Mouse (Mus musculus): ENCODE data around the gene Grb7. TPM values are rescaled to one million over a fixed set of nuclear protein-coding genes. Genes with fewer than 3 reads are reported as not detected.

The Grb7 gene
- 74.1 and 74.6 TPM in 2 replicates for polyA plus RNA-seq (2014; fragmentation: Nextera tagmentation; extraction: Ambion mirVana)

GRCm38 (mm10) chr11:98446213-98446561, at the start of gene Grb7:
Gene Grb7 (plus strand): TSS chr11:98446394.
- Histone ChIP-seq H3K4me1 (replicated peaks; ENCODE audit: control insufficient read depth, insufficient read depth, low read length) (no peaks in the 10 kb centered on the region), H3K27me3 (replicated peaks; ENCODE audit: control insufficient read depth, insufficient read depth, low read length) (peaks cover 23% of the 10 kb centered on the region), H3K9ac (ENCODE audit: low read length) (peak within 1 kb of the TSS; percentile 52), H3K36me3 (ENCODE audit: control insufficient read depth, insufficient read depth, low read length) (no peaks in the 10 kb centered on the region), H3K4me3 (ENCODE audit: low read depth, low read length) (peak within 1 kb of the TSS; percentile 38), H3K4me2 (ENCODE audit: low read length) (peak within 1 kb of the TSS; percentile 27), H3K9me3 (ENCODE audit: control insufficient read depth, low read length) (no peaks in the 10 kb centered on the region), H3K27ac (ENCODE audit: low read depth) (peak within 1 kb of the TSS; percentile 91)
- ATAC-seq (replicated peaks; ENCODE audit: low FRiP score, low TSS enrichment, low read depth) = peak; percentile 11; the same call in 1 of the 2 replicates
- 15% methylated on average over 5 of the region's 5 CpGs for WGBS
- no peak for DNase-seq (ENCODE audit: low spot score)

DNA sequence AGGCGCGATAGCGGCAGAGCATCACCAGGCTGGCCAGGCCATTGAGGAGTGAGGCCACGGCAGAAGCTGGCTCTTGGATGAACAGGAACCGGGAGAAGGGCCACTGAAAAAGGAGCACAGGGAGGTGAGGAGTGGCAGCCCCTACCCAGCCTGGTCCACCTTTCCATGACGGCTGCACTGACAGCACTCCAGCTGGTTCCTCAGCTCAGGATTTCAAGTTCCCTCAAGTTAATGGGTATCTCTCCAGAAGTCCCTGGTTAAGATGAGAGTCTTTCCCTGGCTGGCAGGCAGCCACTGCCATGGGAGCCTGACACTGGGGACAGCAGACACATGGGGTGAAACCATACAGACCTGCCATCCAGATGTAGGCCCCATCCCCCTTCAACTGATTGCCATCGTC, 48.2 kb upstream of the Grb7 start:
- Histone ChIP-seq H3K27ac (ENCODE audit: low read depth) (no peak overlapping the region), H3K9ac (ENCODE audit: low read length) (no peak overlapping the region), H3K36me3 (ENCODE audit: control insufficient read depth, insufficient read depth, low read length) (peaks cover 5% of the 10 kb centered on the region; the same call in 1 of the 2 replicates), H3K27me3 (replicated peaks; ENCODE audit: control insufficient read depth, insufficient read depth, low read length) (no peaks in the 10 kb centered on the region), H3K9me3 (ENCODE audit: control insufficient read depth, low read length) (no peaks in the 10 kb centered on the region), H3K4me2 (ENCODE audit: low read length) (no peak overlapping the region), H3K4me1 (replicated peaks; ENCODE audit: control insufficient read depth, insufficient read depth, low read length) (peaks cover 21% of the 10 kb centered on the region), H3K4me3 (ENCODE audit: low read depth, low read length) (no peak overlapping the region)
- DNase-seq (ENCODE audit: low spot score) = no peak
- no peak for ATAC-seq (replicated peaks; ENCODE audit: low FRiP score, low TSS enrichment, low read depth)
- WGBS = 89% methylated on average over 7 of the region's 7 CpGs

- peaks cover 12% of the 10 kb centered on the region for H3K4me1 ChIP-seq (replicated peaks; ENCODE audit: control insufficient read depth, insufficient read depth, low read length)
- peak within 1 kb of the TSS; percentile 77 for H3K9ac ChIP-seq (ENCODE audit: low read length)
- H3K9me3 ChIP-seq (ENCODE audit: control insufficient read depth, low read length) = no peaks in the 10 kb centered on the region
- peak within 1 kb of the TSS; percentile 96 for H3K27ac ChIP-seq (ENCODE audit: low read depth)
- ATAC-seq (replicated peaks; ENCODE audit: low FRiP score, low TSS enrichment, low read depth) (peak; percentile 87), DNase-seq (ENCODE audit: low spot score) (peak; percentile 96)
- WGBS = 0% methylated on average over 40 of the region's 40 CpGs
- H3K4me3 ChIP-seq (ENCODE audit: low read depth, low read length) = peak within 1 kb of the TSS; percentile 82
- H3K27me3 ChIP-seq (replicated peaks; ENCODE audit: control insufficient read depth, insufficient read depth, low read length) = no peaks in the 10 kb centered on the region
- H3K4me2 ChIP-seq (ENCODE audit: low read length) = peak within 1 kb of the TSS; percentile 84
- peaks cover 5% of the 10 kb centered on the region; the same call in 1 of the 2 replicates for H3K36me3 ChIP-seq (ENCODE audit: control insufficient read depth, insufficient read depth, low read length)
Measured at GRCm38 (mm10) chr11:98400161-98400726, 46.0 kb upstream of the Grb7 start, which contains the start of gene Pgap3. Gene Pgap3 (minus strand): TSS chr11:98400490.

DNA sequence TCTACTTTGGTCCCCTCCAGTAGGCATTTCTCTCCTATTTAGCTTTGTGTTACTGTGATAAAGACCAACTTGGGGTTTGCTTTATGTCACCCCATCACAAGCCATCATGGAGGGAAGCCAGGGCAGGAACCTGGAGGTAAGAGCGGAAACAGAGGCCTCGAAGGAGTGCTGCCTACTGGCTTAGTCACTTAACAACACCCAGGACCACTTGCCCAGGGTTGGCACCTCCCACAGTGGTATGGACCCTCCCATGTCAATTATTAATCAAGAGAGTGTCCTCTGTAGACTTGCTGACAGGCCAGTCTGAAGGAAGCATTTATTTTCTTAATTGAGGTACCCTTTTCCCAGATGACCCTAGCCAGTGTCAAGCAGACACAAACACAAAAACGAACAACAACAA, 45.4 kb upstream of the Grb7 start:
- WGBS = 51% methylated on average over 3 of the region's 3 CpGs
- Histone ChIP-seq H3K36me3 (ENCODE audit: control insufficient read depth, insufficient read depth, low read length) (peaks cover 5% of the 10 kb centered on the region; the same call in 1 of the 2 replicates), H3K9ac (ENCODE audit: low read length) (peak overlapping the region; percentile 77), H3K4me2 (ENCODE audit: low read length) (peak overlapping the region; percentile 84), H3K27ac (ENCODE audit: low read depth) (peak overlapping the region; percentile 96), H3K4me1 (replicated peaks; ENCODE audit: control insufficient read depth, insufficient read depth, low read length) (peaks cover 12% of the 10 kb centered on the region), H3K9me3 (ENCODE audit: control insufficient read depth, low read length) (no peaks in the 10 kb centered on the region), H3K27me3 (replicated peaks; ENCODE audit: control insufficient read depth, insufficient read depth, low read length) (no peaks in the 10 kb centered on the region), H3K4me3 (ENCODE audit: low read depth, low read length) (peak overlapping the region; percentile 82)
- peak; percentile 65 for ATAC-seq (replicated peaks; ENCODE audit: low FRiP score, low TSS enrichment, low read depth)
- DNase-seq (ENCODE audit: low spot score) = peak; percentile 64

GRCm38 (mm10) chr11:98406621-98407020, 39.6 kb upstream of the Grb7 start:
- no peaks in the 10 kb centered on the region for H3K27me3 ChIP-seq (replicated peaks; ENCODE audit: control insufficient read depth, insufficient read depth, low read length)
- H3K9me3 ChIP-seq (ENCODE audit: control insufficient read depth, low read length) = no peaks in the 10 kb centered on the region
- DNase-seq (ENCODE audit: low spot score) = no peak
- no peaks in the 10 kb centered on the region for H3K36me3 ChIP-seq (ENCODE audit: control insufficient read depth, insufficient read depth, low read length)
- 76% methylated on average over 6 of the region's 6 CpGs for WGBS
- no peak overlapping the region for H3K4me3 ChIP-seq (ENCODE audit: low read depth, low read length)
- H3K9ac ChIP-seq (ENCODE audit: low read length) = no peak overlapping the region
- no peak overlapping the region for H3K27ac ChIP-seq (ENCODE audit: low read depth)
- ATAC-seq (replicated peaks; ENCODE audit: low FRiP score, low TSS enrichment, low read depth) = no peak
- H3K4me1 ChIP-seq (replicated peaks; ENCODE audit: control insufficient read depth, insufficient read depth, low read length) = peaks cover 14% of the 10 kb centered on the region
- H3K4me2 ChIP-seq (ENCODE audit: low read length) = no peak overlapping the region

DNA sequence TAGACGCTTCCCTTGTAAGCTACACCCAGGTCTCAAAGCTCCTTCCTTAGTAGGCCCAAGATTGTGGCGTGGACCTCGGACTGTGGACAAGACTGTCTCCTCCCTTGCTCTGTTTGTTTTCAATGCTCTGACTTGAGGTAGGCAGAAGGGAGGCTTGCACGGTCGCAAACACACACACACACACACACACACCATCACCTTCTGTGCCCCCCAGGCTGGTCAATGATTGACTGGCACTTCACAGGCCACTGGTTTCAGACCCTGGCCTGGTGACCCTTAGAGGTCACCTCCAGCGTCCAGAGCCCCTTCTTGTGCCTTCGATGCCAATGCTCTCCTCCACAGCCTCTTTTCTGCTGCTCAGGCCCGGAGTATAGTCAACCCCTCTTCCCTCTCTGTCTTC, 37.3 kb upstream of the Grb7 start:
- Histone ChIP-seq H3K27ac (ENCODE audit: low read depth) (peak overlapping the region; percentile 39), H3K9me3 (ENCODE audit: control insufficient read depth, low read length) (no peaks in the 10 kb centered on the region), H3K9ac (ENCODE audit: low read length) (peak overlapping the region; percentile 0; the same call in 1 of the 2 replicates), H3K4me2 (ENCODE audit: low read length) (peak overlapping the region; percentile 42), H3K36me3 (ENCODE audit: control insufficient read depth, insufficient read depth, low read length) (no peaks in the 10 kb centered on the region), H3K4me3 (ENCODE audit: low read depth, low read length) (0 out of 2 replicates have a peak overlapping the region, but pooled peaks have one; percentile 15), H3K27me3 (replicated peaks; ENCODE audit: control insufficient read depth, insufficient read depth, low read length) (no peaks in the 10 kb centered on the region), H3K4me1 (replicated peaks; ENCODE audit: control insufficient read depth, insufficient read depth, low read length) (peaks cover 24% of the 10 kb centered on the region)
- DNase-seq (ENCODE audit: low spot score) (no peak), ATAC-seq (replicated peaks; ENCODE audit: low FRiP score, low TSS enrichment, low read depth) (no peak)
- WGBS = 38% methylated on average over 8 of the region's 8 CpGs

- Histone ChIP-seq H3K9ac (ENCODE audit: low read length) (peak overlapping the region; percentile 0; the same call in 1 of the 2 replicates), H3K4me3 (ENCODE audit: low read depth, low read length) (0 out of 2 replicates have a peak overlapping the region, but pooled peaks have one; percentile 15), H3K27me3 (replicated peaks; ENCODE audit: control insufficient read depth, insufficient read depth, low read length) (no peaks in the 10 kb centered on the region), H3K4me1 (replicated peaks; ENCODE audit: control insufficient read depth, insufficient read depth, low read length) (peaks cover 29% of the 10 kb centered on the region), H3K27ac (ENCODE audit: low read depth) (peak overlapping the region; percentile 39; the same call in 1 of the 2 replicates), H3K4me2 (ENCODE audit: low read length) (peak overlapping the region; percentile 42), H3K9me3 (ENCODE audit: control insufficient read depth, low read length) (no peaks in the 10 kb centered on the region), H3K36me3 (ENCODE audit: control insufficient read depth, insufficient read depth, low read length) (no peaks in the 10 kb centered on the region)
- ATAC-seq (replicated peaks; ENCODE audit: low FRiP score, low TSS enrichment, low read depth) (peak; percentile 61; the same call in 1 of the 2 replicates), DNase-seq (ENCODE audit: low spot score) (peak; percentile 66)
- 5% methylated on average over 10 of the region's 10 CpGs for WGBS
Measured at GRCm38 (mm10) chr11:98409341-98409822, 36.8 kb upstream of the Grb7 start.

- H3K36me3 ChIP-seq (ENCODE audit: control insufficient read depth, insufficient read depth, low read length) = no peaks in the 10 kb centered on the region
- H3K4me1 ChIP-seq (replicated peaks; ENCODE audit: control insufficient read depth, insufficient read depth, low read length) = peaks cover 45% of the 10 kb centered on the region
- H3K27me3 ChIP-seq (replicated peaks; ENCODE audit: control insufficient read depth, insufficient read depth, low read length) = no peaks in the 10 kb centered on the region
- H3K9ac ChIP-seq (ENCODE audit: low read length) = peak within 1 kb of the TSS; percentile 91
- H3K27ac ChIP-seq (ENCODE audit: low read depth) = peak within 1 kb of the TSS; percentile 87
- DNase-seq (ENCODE audit: low spot score) (peak; percentile 89), ATAC-seq (replicated peaks; ENCODE audit: low FRiP score, low TSS enrichment, low read depth) (peak; percentile 84)
- under 1% methylated on average over 36 of the region's 49 CpGs for WGBS
- peak within 1 kb of the TSS; percentile 65 for H3K4me2 ChIP-seq (ENCODE audit: low read length)
- H3K4me3 ChIP-seq (ENCODE audit: low read depth, low read length) = peak within 1 kb of the TSS; percentile 95
- no peaks in the 10 kb centered on the region for H3K9me3 ChIP-seq (ENCODE audit: control insufficient read depth, low read length)
Measured at GRCm38 (mm10) chr11:98412273-98412796, 33.9 kb upstream of the Grb7 start, which contains the start of gene Erbb2. Gene Erbb2 (plus strand): TSS chr11:98412470.
